Mouse (Mus musculus): ENCODE results near the gene Qser1. TPM values are rescaled to one million over a fixed set of nuclear protein-coding genes. Genes with fewer than 3 reads are reported as not detected.

The Qser1 gene
- total RNA-seq, 2 experiments from 2014 or later, result 9.4 to 9.6 TPM

- no peak for DNase-seq (ENCODE audit: low spot score in 2 of 2)
Observed at GRCm38 (mm10) chr2:104736241-104736640, 80.3 kb downstream of the Qser1 start.

GRCm38 (mm10) chr2:104732562-104733256 is 83.9 kb downstream of the Qser1 start:
- no peak for DNase-seq (ENCODE audit: low spot score in 2 of 2)

GRCm38 (mm10) chr2:104732033-104732444 is 84.5 kb downstream of the Qser1 start:
- DNase-seq (ENCODE audit: low spot score in 2 of 2), result no peak

GRCm38 (mm10) chr2:104727369-104727768 is 89.2 kb downstream of the Qser1 start:
- DNase-seq (ENCODE audit: low spot score in 2 of 2), result no peak

- no peak for DNase-seq (ENCODE audit: low spot score in 2 of 2)
Observed at GRCm38 (mm10) chr2:104722021-104722420, 94.5 kb downstream of the Qser1 start.

GRCm38 (mm10) chr2:104717827-104718226 is 98.7 kb downstream of the Qser1 start:
- no peak for DNase-seq (ENCODE audit: low spot score in 2 of 2)

- DNase-seq (ENCODE audit: low spot score in 2 of 2), result no peak
Observed at GRCm38 (mm10) chr2:104717231-104717735, 99.3 kb downstream of the Qser1 start.

- DNase-seq (ENCODE audit: low spot score in 2 of 2), result no peak
Observed at GRCm38 (mm10) chr2:104716279-104716678, 100.3 kb downstream of the Qser1 start, which contains the start of gene Pin1rt1. Gene Pin1rt1 (minus strand): TSS chr2:104716379.

- DNase-seq (ENCODE audit: low spot score in 2 of 2), result no peak
Observed at GRCm38 (mm10) chr2:104714254-104714691, 102.3 kb downstream of the Qser1 start.

- no peak for DNase-seq (ENCODE audit: low spot score in 2 of 2)
Observed at GRCm38 (mm10) chr2:104712486-104712809, 104.1 kb downstream of the Qser1 start.

- peak; percentile 66 for DNase-seq (ENCODE audit: low spot score in 2 of 2)
Observed at GRCm38 (mm10) chr2:104711585-104712485, 104.7 kb downstream of the Qser1 start, which contains the start of gene Tcp11l1. Gene Tcp11l1 (minus strand): TSS chr2:104712169.

GRCm38 (mm10) chr2:104710670-104711370 is 105.7 kb downstream of the Qser1 start:
- no peak for DNase-seq (ENCODE audit: low spot score in 2 of 2)

GRCm38 (mm10) chr2:104709786-104710337 is 106.7 kb downstream of the Qser1 start:
- no peak for DNase-seq (ENCODE audit: low spot score in 2 of 2)

Other genes starting within 250 kb of the Qser1 start
- gene Cstf3, start 226.2 kb downstream of the Qser1 start, total RNA-seq (2021), result 10 to 100 TPM; 39.0 to 42.8 TPM
- gene Tcp11l1, start 104.6 kb downstream of the Qser1 start, total RNA-seq (2021), result 10 to 100 TPM; 31.8 to 33.9 TPM
- not detected for gene Pin1rt1, start 100.4 kb downstream of the Qser1 start, total RNA-seq (2021)
- 1 to 10 TPM; 2.8 to 3.9 TPM for gene Depdc7, start 73.9 kb downstream of the Qser1 start, total RNA-seq (2021)
- under 1 TPM; 0.51 to 0.74 TPM for gene Prrg4, start 33.1 kb upstream of the Qser1 start, total RNA-seq (2021)
- gene Ccdc73, start 51.0 kb upstream of the Qser1 start, total RNA-seq (2021), result not detected
- 10 to 100 TPM; 94.8 to 96.1 TPM for gene Eif3m, start 200.3 kb upstream of the Qser1 start, total RNA-seq (2021)